Mouse (Mus musculus): ENCODE measurements at regions not wholly inside any gene's neighbourhood (a gene's known extent, or its start where the extent isn't known, plus 50 kb on each side); places are given as distances from the start of the nearest gene placed in this dataset.

DNA sequence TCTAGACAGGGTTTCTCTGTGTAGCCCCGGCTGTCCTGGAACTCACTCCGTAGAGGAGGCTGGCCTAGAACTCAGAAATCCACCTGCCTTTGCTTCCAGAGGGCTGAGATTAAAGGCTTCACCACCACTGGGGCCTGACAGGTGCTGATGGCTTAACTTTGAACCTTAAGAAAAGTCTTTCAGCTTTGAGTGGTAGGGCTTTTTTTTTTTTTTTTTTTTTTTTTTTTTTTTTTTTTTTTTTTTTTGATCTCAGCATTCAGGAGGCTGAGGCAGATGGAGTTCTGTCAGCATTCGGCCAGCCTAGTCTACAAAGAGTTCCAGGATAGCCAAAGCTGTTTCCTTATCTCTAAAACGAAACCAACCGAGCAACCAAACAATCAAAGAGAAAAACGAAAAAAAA, 266.5 kb downstream of the Ttll7 start:
- no peaks in the 10 kb centered on the region for H3K27me3 ChIP-seq (ENCODE audit: control insufficient read depth, insufficient read depth, low read length)
- H3K4me3 ChIP-seq (replicated peaks; ENCODE audit: insufficient read depth, low read depth, low read length): no peak overlapping the region
- no peak for TF ChIP-seq POLR2A (IDR thresholded peaks at IDR 0.05; ENCODE audit: borderline replicate concordance, insufficient read depth, low read length)
- TF ChIP-seq CTCF (IDR thresholded peaks at IDR 0.05; ENCODE audit: borderline replicate concordance, insufficient read depth, low read depth, low read length): no peak
- WGBS: 93% methylated on average over 6 of the region's 6 CpGs
- no peak overlapping the region for H3K27ac ChIP-seq (ENCODE audit: insufficient read depth, low read length)
- no peaks in the 10 kb centered on the region for H3K4me1 ChIP-seq (ENCODE audit: control insufficient read depth, insufficient read depth, low read length)
- no peak for DNase-seq

DNA sequence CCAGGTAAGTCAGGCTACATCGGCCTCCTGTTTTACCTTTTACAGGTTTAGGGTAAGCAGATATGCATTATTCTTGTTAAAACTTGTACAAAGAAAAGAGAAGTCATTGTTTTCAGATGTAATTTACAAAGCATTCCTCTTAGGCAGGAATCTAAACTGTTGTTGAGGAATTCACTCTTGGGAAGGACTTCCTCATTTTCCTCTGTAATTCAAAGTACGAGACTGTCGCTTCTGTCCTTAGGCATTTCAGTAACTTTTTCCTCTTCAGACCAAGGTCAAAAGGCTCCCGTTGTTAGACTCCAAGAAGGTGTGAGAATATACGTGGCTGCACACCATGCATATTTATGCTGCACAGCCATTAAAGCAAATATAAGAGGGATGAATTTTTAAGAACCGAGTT, 269.7 kb downstream of the Ttll7 start:
- no peak overlapping the region for H3K27ac ChIP-seq (ENCODE audit: insufficient read depth, low read length)
- no peak for DNase-seq
- H3K4me1 ChIP-seq (ENCODE audit: control insufficient read depth, insufficient read depth, low read length): no peaks in the 10 kb centered on the region
- no peaks in the 10 kb centered on the region for H3K27me3 ChIP-seq (ENCODE audit: control insufficient read depth, insufficient read depth, low read length)
- WGBS: 88% methylated on average over 6 of the region's 6 CpGs
- no peak overlapping the region for H3K4me3 ChIP-seq (replicated peaks; ENCODE audit: insufficient read depth, low read depth, low read length)
- no peak for TF ChIP-seq CTCF (IDR thresholded peaks at IDR 0.05; ENCODE audit: borderline replicate concordance, insufficient read depth, low read depth, low read length)

GRCm38 (mm10) chr3:147127740-147128139, 275.6 kb downstream of the Ttll7 start:
- Histone ChIP-seq H3K27ac (ENCODE audit: insufficient read depth, low read length) (no peak overlapping the region), H3K4me3 (replicated peaks; ENCODE audit: insufficient read depth, low read depth, low read length) (no peak overlapping the region), H3K4me1 (ENCODE audit: control insufficient read depth, insufficient read depth, low read length) (no peaks in the 10 kb centered on the region), H3K27me3 (ENCODE audit: control insufficient read depth, insufficient read depth, low read length) (no peaks in the 10 kb centered on the region)
- 80% methylated on average over 6 of the region's 6 CpGs for WGBS
- DNase-seq: no peak
- TF ChIP-seq POLR2A (IDR thresholded peaks at IDR 0.05; ENCODE audit: borderline replicate concordance, insufficient read depth, low read length) (no peak), CTCF (IDR thresholded peaks at IDR 0.05; ENCODE audit: borderline replicate concordance, insufficient read depth, low read depth, low read length) (no peak)

DNA sequence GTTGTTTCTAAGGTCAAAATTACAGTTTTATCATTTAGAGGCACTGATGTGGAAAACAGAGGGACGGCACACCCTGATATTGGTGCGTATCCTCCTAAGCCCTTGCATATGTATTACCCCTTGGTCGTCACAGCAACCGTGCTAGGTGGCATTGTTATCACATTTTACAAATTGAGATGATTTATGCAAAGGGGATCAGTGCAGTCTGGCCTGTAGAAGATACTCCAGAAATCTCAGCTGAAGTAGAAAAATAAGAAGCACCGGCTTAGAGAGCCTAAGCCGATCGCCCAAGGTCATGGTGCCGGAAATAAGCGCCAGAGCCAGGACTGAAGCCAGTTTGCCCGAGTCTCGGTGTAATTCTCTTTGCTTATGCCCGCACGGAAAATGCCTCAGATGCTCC, 280.7 kb downstream of the Ttll7 start:
- no peaks in the 10 kb centered on the region for H3K27me3 ChIP-seq (ENCODE audit: control insufficient read depth, insufficient read depth, low read length)
- H3K4me1 ChIP-seq (ENCODE audit: control insufficient read depth, insufficient read depth, low read length): no peaks in the 10 kb centered on the region
- WGBS: 78% methylated on average over 13 of the region's 13 CpGs
- TF ChIP-seq CTCF (IDR thresholded peaks at IDR 0.05; ENCODE audit: borderline replicate concordance, insufficient read depth, low read depth, low read length) (no peak), POLR2A (IDR thresholded peaks at IDR 0.05; ENCODE audit: borderline replicate concordance, insufficient read depth, low read length) (no peak)
- no peak for DNase-seq
- H3K4me3 ChIP-seq (replicated peaks; ENCODE audit: insufficient read depth, low read depth, low read length): no peak overlapping the region
- H3K27ac ChIP-seq (ENCODE audit: insufficient read depth, low read length): no peak overlapping the region

DNA sequence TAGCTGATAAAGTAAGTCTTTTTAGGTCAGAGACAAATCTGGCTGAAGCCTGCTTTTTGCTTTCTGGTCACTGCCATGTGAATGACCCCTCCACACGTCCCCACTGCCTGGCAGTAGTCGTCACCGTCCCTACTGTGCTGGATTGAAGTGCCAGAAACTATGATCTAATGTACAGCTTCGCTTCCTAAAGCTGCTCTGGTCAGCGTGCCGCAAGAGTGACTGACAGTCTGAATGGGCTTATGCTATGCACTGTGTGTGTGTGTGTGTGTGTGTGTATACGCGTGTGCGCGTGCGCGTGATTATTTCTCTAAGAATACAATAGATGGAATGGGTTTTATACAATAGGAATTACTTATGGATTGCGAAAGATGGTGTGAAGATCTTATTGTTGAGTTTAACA, 281.2 kb downstream of the Ttll7 start:
- Histone ChIP-seq H3K27me3 (ENCODE audit: control insufficient read depth, insufficient read depth, low read length) (no peaks in the 10 kb centered on the region), H3K27ac (ENCODE audit: insufficient read depth, low read length) (no peak overlapping the region), H3K4me1 (ENCODE audit: control insufficient read depth, insufficient read depth, low read length) (no peaks in the 10 kb centered on the region), H3K4me3 (replicated peaks; ENCODE audit: insufficient read depth, low read depth, low read length) (no peak overlapping the region)
- no peak for DNase-seq
- 79% methylated on average over 13 of the region's 13 CpGs for WGBS
- TF ChIP-seq POLR2A (IDR thresholded peaks at IDR 0.05; ENCODE audit: borderline replicate concordance, insufficient read depth, low read length) (no peak), CTCF (IDR thresholded peaks at IDR 0.05; ENCODE audit: borderline replicate concordance, insufficient read depth, low read depth, low read length) (no peak)

DNA sequence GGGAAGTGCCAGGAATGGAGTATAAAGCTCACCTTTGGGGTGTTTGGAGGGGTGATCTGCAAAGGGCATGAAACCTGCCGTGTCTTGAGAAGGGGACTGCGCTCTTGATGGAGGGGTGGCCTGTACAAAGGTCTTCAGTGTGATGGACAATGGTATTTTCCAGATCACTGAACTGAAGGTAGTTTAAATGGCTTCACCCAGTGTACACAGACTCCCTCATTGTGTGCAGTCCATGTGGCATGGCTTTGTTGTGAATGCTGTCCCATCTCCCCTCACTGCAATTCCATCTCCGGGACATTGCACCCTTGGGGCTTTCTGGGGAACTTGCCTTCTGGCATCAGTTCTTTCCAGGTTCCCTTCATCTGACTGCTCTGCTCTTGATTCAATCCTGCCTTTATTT, 288.2 kb downstream of the Ttll7 start:
- H3K27ac ChIP-seq (ENCODE audit: insufficient read depth, low read length): no peak overlapping the region
- H3K27me3 ChIP-seq (ENCODE audit: control insufficient read depth, insufficient read depth, low read length): no peaks in the 10 kb centered on the region; the same call in 1 of the 2 replicates
- H3K4me3 ChIP-seq (replicated peaks; ENCODE audit: insufficient read depth, low read depth, low read length): no peak overlapping the region
- no peak for TF ChIP-seq POLR2A (IDR thresholded peaks at IDR 0.05; ENCODE audit: borderline replicate concordance, insufficient read depth, low read length)
- no peak for TF ChIP-seq CTCF (IDR thresholded peaks at IDR 0.05; ENCODE audit: borderline replicate concordance, insufficient read depth, low read depth, low read length)
- no peak for DNase-seq
- WGBS: 43% methylated on average over 3 of the region's 3 CpGs
- H3K4me1 ChIP-seq (ENCODE audit: control insufficient read depth, insufficient read depth, low read length): no peaks in the 10 kb centered on the region

DNA sequence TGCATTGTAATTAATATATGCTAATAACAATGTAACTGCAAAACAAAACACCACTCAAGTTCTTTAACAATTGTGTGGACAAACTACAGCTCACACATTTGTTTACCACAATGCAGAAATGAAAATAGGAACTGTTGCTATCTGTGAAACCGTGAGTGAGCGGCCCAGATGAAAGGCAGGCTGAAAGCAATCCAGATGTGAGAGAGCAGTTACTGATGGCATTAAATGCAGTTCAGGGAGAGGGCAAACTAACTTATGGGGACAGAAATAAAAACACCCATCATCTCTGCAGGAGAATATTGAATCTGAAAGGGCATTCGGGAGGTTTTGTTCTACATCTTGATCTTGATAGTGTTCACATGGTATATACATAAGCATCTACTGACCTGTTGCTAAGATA, 301.3 kb downstream of the Ttll7 start:
- Histone ChIP-seq H3K27me3 (ENCODE audit: control insufficient read depth, insufficient read depth, low read length) (no peaks in the 10 kb centered on the region), H3K27ac (ENCODE audit: insufficient read depth, low read length) (no peak overlapping the region), H3K4me1 (ENCODE audit: control insufficient read depth, insufficient read depth, low read length) (no peaks in the 10 kb centered on the region), H3K4me3 (replicated peaks; ENCODE audit: insufficient read depth, low read depth, low read length) (no peak overlapping the region)
- no peak for DNase-seq
- 83% methylated on average over 3 of the region's 3 CpGs for WGBS
- TF ChIP-seq CTCF (IDR thresholded peaks at IDR 0.05; ENCODE audit: borderline replicate concordance, insufficient read depth, low read depth, low read length) (no peak), POLR2A (IDR thresholded peaks at IDR 0.05; ENCODE audit: borderline replicate concordance, insufficient read depth, low read length) (no peak)

- Histone ChIP-seq H3K4me1 (ENCODE audit: control insufficient read depth, insufficient read depth, low read length) (no peaks in the 10 kb centered on the region), H3K27ac (ENCODE audit: insufficient read depth, low read length) (no peak overlapping the region), H3K4me3 (replicated peaks; ENCODE audit: insufficient read depth, low read depth, low read length) (no peak overlapping the region), H3K27me3 (ENCODE audit: control insufficient read depth, insufficient read depth, low read length) (no peaks in the 10 kb centered on the region)
- no peak for DNase-seq
- no peak for TF ChIP-seq CTCF (IDR thresholded peaks at IDR 0.05; ENCODE audit: borderline replicate concordance, insufficient read depth, low read depth, low read length)
- TF ChIP-seq POLR2A (IDR thresholded peaks at IDR 0.05; ENCODE audit: borderline replicate concordance, insufficient read depth, low read length): no peak
- WGBS: 31% methylated on average over 2 of the region's 2 CpGs
Measured at GRCm38 (mm10) chr3:147153998-147154397, 301.8 kb downstream of the Ttll7 start.
